Mouse (Mus musculus): ENCODE measurements at regions not wholly inside any gene's neighbourhood (a gene's known extent, or its start where the extent isn't known, plus 50 kb on each side); places are given as distances from the start of the nearest gene placed in this dataset.

- TF ChIP-seq CTCF (IDR thresholded peaks at IDR 0.05; ENCODE audit: low read depth) (no peak), EP300 (IDR thresholded peaks at IDR 0.05; ENCODE audit: low read depth) (no peak)
These were observed 114.3 kb upstream of the BC052040 start for GRCm38 (mm10) chr2:115467107-115467745.
